Mouse (Mus musculus) layer of hippocampus, adult 2 months (tissue): ENCODE results near the gene Kcna1. TPM values are rescaled to one million over a fixed set of nuclear protein-coding genes. Genes with fewer than 3 reads are reported as not detected.

Experiments used
- DNase-seq, 2 experiments: peaks; one replicate each; pipeline ENCODE4 v3.0.0; 2022; ENCODE audit warnings: low spot score in 2 of 2
- H3K27ac ChIP-seq: fragments of 200-600 bp; 2 replicates; pipeline ENCODE4 v1.8.1; 2022
- H3K4me3 ChIP-seq: fragments of 200-600 bp; 2 replicates; pipeline ENCODE4 v1.8.1; 2022; ENCODE audit warnings: mild to moderate bottlenecking
- CTCF ChIP-seq: fragments of 200-600 bp; conservative IDR thresholded peaks from 2 replicates; pipeline ENCODE4 v1.8.1; 2022; ENCODE audit warnings: antibody characterized with exemption, mild to moderate bottlenecking, moderate library complexity
- total RNA-seq, 2 experiments: library from RNA; stranded (reverse); gene quantifications; 2 replicates each; pipeline ENCODE4 v1.2.3; 2021

Kcna1 gene
- total RNA-seq, 2 experiments from 2014 or later, result 115 to 119 TPM

DNA sequence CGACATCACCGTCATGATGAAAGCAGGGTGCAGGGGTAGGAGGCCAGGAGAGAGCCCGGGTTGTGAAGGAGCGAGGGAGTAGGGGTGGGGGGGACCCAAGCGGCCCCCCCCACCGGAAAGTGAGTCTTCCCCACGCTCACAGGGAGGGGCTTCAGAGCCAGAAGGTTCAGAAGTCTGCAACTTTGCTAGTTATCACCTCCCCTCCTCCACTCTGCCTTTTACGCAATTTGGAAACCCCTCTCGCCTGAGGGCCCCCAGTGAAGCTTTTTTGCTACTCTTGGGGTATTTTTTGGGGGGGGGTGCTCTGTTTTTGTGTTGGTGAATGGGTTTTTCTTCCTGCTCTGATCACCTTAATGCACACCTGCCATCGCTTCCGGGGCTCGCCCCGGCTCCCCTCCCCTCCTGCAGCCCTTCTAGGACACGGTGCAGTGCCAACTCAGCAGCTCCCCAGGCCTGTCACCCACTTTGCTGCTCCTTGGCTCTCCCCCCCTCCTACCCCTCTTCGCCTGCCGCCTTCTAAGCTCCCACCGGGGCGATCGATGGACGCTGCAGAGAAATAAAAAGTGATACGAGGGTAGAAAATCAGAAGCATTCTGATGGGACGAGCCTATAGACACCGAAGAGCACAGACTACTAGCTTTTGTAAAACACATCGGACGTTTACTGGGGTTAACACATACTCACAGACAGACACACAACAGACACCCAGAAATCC lies 2.7 kb downstream of the Kcna1 start:
- H3K27ac ChIP-seq, result peak overlapping the region; percentile 96
- H3K4me3 ChIP-seq, result peak overlapping the region; percentile 88
- no peak for DNase-seq
- no peak for TF ChIP-seq CTCF

DNA sequence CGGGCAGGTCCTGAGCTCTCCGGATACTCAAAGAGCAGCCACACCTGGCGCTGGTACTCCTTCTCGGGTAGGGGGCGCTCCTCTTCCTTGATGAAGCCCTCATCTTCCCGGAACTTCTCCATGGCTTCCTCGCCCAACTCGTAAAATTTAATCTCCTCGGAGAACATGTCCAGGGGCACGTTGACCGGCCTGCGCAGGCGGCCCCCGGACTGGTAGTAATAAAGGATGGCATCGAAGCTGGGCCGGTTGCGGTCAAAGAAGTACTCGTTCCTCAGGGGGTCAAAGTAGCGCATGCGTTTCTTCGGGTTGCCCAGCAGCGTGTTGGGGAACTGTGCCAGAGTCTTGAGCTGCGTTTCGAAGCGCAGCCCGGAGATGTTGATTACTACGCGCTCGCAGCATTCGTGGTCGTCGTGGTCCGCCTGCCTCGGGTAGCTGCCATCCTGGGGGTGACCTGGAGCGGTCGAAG lies 3.3 kb downstream of the Kcna1 start:
- Histone ChIP-seq H3K27ac (peak overlapping the region; percentile 96), H3K4me3 (peak overlapping the region; percentile 88)
- TF ChIP-seq CTCF, result peak; percentile 73
- DNase-seq, result peak; percentile 35 to 52

DNA sequence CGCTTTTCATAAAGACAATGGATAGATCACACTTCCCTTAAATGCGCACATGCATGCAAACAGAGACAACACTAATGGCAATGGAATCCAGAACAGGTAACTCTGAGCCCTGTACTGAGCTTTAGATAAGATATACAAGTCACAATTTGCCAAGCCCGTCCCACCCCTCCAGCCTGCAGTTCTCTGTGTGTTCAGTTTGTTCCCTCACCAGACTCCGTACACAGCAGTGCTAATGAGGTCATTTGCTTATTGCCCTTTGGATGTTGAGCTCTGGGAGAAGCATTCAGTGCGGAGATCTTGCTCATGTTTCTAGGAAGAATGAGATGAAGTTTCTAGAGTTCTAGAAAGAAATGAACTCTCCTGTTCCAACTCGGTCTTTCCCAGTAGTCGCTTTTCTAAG lies 17.7 kb downstream of the Kcna1 start:
- Histone ChIP-seq H3K27ac (no peak overlapping the region), H3K4me3 (no peak overlapping the region)
- no peak for DNase-seq
- no peak for TF ChIP-seq CTCF

DNA sequence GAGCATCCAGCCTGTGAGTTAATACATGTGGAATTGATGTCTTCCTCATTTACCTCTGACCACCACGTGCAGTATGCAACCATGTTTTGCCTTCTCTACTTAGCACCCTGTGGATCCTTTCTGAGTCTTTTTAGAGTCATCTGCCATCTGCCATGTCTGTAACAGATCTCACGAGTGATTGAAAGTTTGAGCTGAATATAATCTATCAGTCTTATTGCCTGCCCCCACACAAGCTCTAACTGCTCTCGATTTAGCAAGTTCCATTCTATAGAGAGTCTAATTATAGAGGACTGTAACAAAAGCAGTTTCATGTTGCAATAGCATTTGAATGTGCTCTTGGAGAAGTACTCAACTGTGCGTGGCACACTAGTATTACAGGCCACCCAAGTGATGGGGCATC lies 27.7 kb downstream of the Kcna1 start:
- DNase-seq, result no peak
- no peak overlapping the region for H3K4me3 ChIP-seq
- TF ChIP-seq CTCF, result no peak
- H3K27ac ChIP-seq, result no peak overlapping the region

DNA sequence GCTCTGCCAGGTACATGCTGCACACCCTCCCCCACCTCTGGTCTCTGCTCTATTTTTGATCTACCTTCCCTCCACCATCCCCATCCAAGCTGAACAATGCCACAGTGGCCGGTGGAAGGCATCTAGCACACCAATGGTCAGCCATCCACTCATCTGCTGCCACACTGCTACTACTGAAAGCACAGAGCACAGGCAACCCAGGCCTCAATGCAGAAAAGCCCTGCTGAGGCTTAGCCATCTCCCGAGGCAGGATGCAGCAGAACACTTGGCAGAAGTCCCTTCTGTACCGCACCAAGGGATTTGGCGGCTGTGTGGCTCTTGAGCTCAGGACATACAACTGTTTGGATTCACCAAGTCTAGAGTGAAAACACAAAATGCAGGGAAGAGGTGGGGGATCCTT lies 35.4 kb downstream of the Kcna1 start:
- no peak overlapping the region for H3K4me3 ChIP-seq
- H3K27ac ChIP-seq, result peak overlapping the region; percentile 14; the same call in 1 of the 2 replicates
- DNase-seq, result no peak
- no peak for TF ChIP-seq CTCF

DNA sequence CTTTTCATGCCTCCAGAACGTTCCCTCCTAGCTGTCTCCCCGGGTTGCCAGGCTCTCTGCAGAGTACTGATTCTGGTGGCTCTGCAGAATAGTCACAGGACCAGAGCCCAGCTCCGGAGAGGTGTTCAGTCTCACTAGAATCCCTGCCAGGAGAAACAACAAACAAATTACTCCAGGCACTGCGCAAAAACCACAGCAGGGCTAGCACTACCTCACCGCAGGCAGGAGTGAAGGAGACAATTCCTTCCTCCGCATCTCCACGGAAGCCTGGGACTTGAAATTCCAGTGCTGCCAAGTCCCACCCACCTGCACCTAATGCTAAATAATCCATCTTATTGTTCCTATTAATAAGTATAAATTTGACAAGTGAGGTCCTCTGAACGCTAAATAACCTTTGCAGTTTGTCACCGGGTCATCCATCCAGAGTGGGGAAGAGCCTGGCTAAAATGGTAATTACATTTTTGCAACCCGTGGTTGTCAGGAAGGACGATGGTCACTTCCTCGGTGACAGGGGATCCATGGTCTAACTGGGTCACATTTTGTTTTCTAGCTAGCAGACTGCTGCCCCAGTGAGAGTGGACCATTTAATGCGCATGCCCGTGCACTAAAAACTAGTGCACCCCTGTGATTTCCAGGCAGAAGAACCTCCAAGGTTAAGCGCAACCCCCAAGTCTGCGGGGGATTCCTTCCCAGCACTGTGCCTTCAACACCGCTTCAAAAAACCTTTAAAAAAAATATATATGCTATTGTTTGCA lies 36.8 kb downstream of the Kcna1 start:
- Histone ChIP-seq H3K27ac (no peak overlapping the region; the same call in 1 of the 2 replicates), H3K4me3 (no peak overlapping the region)
- TF ChIP-seq CTCF, result no peak
- no peak for DNase-seq

DNA sequence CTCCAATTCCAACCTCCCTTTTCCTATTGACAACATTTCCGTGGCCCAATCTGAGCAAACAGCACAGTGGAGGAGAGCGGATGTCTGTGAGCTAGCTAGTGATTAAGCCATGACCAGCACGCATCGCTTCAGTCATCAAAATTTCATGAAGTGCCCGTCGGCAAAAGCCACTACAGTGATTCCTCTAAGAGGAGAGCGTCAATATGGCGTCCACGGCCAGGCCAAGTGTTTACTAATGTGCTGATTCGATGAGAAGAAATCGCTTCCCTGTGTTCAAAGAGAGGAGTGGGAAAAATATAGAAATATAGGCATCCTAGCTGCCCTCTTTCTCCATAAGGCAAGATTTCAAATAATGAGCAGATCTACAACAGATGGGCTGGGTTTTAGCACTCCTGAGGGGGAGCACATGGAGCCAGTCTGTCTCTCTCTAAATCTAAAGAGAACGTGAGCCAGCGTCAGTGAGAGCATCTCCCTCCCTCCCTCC lies 44.3 kb downstream of the Kcna1 start:
- peak overlapping the region; percentile 83 for H3K27ac ChIP-seq
- no peak overlapping the region for H3K4me3 ChIP-seq
- no peak for TF ChIP-seq CTCF
- DNase-seq, result peak in 1 of 2 experiments; percentile 44

DNA sequence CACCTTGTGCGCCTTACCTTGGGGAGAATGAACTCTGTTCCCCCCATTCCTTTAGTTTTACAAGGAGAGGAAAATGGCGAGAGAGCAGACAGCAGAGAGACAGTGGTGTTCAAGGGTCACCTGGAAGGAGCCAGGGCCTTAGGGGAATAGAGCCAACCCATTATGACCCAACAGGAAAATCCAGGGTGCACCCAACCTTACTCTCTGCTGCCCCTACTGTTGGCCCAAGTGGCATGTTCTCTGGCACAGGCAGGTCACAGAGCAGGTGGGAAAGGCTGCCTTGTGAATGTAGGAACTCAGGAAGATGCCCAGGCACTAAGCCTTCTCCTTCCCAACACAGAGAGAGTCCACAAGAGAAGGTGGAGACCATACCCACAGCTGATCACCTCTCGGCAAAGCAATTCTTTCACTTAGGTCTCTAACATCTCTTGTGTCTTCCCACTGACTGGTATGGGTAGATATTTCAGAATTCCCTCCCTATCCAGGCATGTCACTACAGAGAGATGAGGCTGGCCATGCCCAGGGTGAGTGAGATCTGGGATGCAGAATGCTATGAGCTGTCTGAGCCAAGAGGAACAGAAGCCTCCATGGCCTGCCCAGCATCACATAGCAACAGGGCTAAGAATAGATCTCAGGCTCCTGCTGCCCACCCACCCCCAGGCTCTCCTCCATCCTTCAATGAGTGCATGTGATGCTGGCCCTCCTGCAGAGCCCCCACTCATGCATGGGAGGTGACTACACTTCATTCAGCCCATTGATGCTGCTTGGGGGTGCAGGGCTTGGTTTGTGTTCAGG lies 46.8 kb downstream of the Kcna1 start:
- peak overlapping the region; percentile 82 for H3K27ac ChIP-seq
- peak; percentile 65 for TF ChIP-seq CTCF
- no peak overlapping the region for H3K4me3 ChIP-seq
- DNase-seq, result peak; percentile 45 to 64

DNA sequence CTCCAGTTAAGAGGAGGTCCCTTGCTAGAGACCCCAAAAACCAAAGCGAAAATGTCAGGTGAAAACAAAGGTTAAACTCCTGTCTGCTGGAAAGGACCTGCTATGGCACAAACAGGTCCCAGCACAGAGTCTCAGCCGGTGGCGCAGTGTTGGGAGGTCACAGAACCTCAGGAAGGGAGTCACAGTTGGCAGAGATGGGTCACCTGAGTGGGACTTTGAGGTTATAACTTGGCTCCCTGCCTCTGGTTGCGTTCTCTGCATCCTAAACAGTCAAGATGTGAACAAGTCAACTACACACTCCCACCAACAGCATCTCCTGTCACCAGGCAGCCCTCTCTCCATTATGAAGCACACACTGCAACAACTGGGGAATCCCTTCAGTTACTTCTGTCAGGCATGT lies 48.4 kb downstream of the Kcna1 start:
- H3K4me3 ChIP-seq, result no peak overlapping the region
- peak overlapping the region; percentile 47; the same call in 1 of the 2 replicates for H3K27ac ChIP-seq
- TF ChIP-seq CTCF, result no peak
- no peak for DNase-seq

DNA sequence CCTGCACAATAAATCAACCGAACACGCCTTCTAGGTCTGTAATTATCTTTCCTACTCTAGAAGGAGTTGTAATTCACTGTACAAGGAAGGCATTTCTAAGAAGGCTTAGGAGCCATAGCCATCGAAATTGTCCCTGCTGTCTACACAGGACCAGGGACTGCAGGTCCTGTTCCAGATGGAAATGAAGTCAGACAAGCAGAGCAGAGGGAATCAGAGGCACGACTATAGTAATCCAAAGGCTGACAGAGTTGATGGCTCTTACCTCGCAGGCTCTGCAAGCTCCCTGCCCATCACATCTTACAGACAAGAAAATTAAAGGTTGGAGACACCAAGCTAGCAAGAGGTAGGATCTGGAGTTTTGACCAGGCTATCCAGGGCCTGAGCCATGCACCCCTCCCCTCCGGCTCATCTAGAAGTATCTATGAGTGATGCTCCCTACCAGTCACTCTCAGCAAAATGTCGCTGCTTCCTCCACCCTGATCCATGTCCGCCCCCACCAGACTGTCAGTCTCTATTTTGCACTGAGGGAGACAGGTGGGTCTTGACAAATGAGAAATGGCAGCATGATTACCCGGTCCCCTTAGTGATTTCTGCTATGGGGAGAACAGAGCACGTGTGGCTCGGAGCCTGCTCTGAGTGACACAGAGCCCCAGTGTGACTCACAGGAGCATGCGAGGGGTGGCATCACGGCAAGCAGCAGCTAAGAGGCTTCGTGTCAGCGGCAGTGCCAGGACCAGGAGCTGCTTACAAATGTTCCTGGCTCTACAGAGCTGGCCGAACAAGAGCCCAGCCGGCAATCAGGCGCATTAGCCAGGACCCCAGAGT lies 50.2 kb downstream of the Kcna1 start:
- peak; percentile 43 to 48 for DNase-seq
- peak overlapping the region; percentile 85 for H3K27ac ChIP-seq
- H3K4me3 ChIP-seq, result no peak overlapping the region; the same call in 1 of the 2 replicates
- no peak for TF ChIP-seq CTCF

DNA sequence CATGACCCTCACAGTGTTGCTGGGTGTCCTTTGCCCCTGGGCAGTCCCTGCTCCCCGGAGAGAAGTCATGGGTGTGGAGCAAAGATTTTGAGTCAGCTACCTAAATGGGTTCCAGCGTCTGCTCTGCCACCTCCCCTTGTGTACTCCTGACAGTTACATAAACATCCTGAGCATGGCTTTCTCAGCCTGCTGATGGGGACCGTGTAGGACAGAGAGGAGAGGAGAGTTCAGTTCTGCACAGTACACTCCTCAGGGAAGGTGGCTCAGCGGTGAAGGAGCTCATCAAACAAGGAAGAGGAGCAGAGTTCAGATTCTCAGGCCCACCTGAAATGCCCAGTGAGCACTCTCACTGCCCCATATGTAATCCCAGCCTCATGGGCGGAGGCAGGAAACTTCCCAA lies 51.1 kb downstream of the Kcna1 start:
- Histone ChIP-seq H3K27ac (peak overlapping the region; percentile 85), H3K4me3 (no peak overlapping the region; the same call in 1 of the 2 replicates)
- no peak for DNase-seq
- TF ChIP-seq CTCF, result no peak

DNA sequence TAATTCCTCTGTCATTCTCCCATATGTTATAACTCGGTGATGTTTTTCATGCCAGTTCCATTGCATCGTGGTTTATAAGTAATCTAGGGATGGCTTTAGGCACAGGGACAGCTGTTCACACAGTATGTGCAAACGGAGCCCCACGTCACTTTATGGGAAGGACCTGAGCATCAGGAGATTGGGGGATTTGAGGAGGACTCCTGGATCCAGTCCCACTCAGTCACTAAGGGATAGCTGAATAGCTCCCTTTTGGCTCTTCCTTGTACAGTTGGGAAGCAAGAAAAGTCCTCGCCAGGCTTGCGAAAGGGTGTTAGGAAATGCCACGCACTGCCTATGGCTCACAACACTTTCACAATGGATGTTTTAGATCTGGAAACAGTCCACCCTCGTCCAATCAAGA lies 51.8 kb downstream of the Kcna1 start:
- no peak overlapping the region for H3K4me3 ChIP-seq
- DNase-seq, result peak in 1 of 2 experiments; percentile 31

More for the DNA sequence above, 51.8 kb downstream of the Kcna1 start:
- peak overlapping the region; percentile 85 for H3K27ac ChIP-seq
- TF ChIP-seq CTCF, result no peak
